Mouse (Mus musculus): ENCODE data around the gene Deaf1. TPM values are rescaled to one million over a fixed set of nuclear protein-coding genes. Genes with fewer than 3 reads are reported as not detected.
"Not testable (repeated sequence)": the region's sequence is repeated elsewhere in the genome, so short reads cannot be mapped to it uniquely, and the experiment has no call there.

Gene Deaf1
- total and polyA plus RNA-seq, 2 experiments from 2014 or later, result 21.2 to 26.4 TPM

GRCm38 (mm10) chr7:141256159-141256558, 71.3 kb downstream of the Deaf1 start:
- H3K4me3 ChIP-seq (ENCODE audit: low read depth, low read length), result no peak overlapping the region
- ATAC-seq (ENCODE audit: insufficient read depth, low read depth), result no peak
- H3K27ac ChIP-seq (ENCODE audit: low read depth), result no peak overlapping the region
- H3K36me3 ChIP-seq (replicated peaks; ENCODE audit: control insufficient read depth, insufficient read depth, low read length), result peaks cover 89% of the 10 kb centered on the region
- H3K9ac ChIP-seq (replicated peaks; ENCODE audit: low read depth, low read length), result no peak overlapping the region
- H3K9me3 ChIP-seq (replicated peaks; ENCODE audit: control insufficient read depth, low read length), result no peaks in the 10 kb centered on the region
- 85% methylated on average over 10 of the region's 10 CpGs for WGBS
- no peaks in the 10 kb centered on the region for H3K4me1 ChIP-seq (ENCODE audit: control insufficient read depth, insufficient read depth)
- no peak for TF ChIP-seq CTCF (IDR thresholded peaks at IDR 0.05; ENCODE audit: low read depth)
- TF ChIP-seq EP300 (IDR thresholded peaks at IDR 0.05; ENCODE audit: low read depth), result no peak
- H3K27me3 ChIP-seq (ENCODE audit: control insufficient read depth, insufficient read depth, low read length), result no peaks in the 10 kb centered on the region
- DNase-seq (ENCODE audit: low spot score), result no peak
- no peak overlapping the region for H3K4me2 ChIP-seq (ENCODE audit: low read depth, low read length)

GRCm38 (mm10) chr7:141250486-141250885, 77.0 kb downstream of the Deaf1 start:
- not testable (repeated sequence) for H3K9me3 ChIP-seq (replicated peaks; ENCODE audit: control insufficient read depth, low read length); DNase-seq (ENCODE audit: low spot score); H3K4me2 ChIP-seq (ENCODE audit: low read depth, low read length); H3K4me3 ChIP-seq (ENCODE audit: low read depth, low read length); H3K27me3 ChIP-seq (ENCODE audit: control insufficient read depth, insufficient read depth, low read length); ATAC-seq (ENCODE audit: insufficient read depth, low read depth); H3K9ac ChIP-seq (replicated peaks; ENCODE audit: low read depth, low read length); H3K27ac ChIP-seq (ENCODE audit: low read depth); H3K4me1 ChIP-seq (ENCODE audit: control insufficient read depth, insufficient read depth)
- WGBS, result 83% methylated on average over 4 of the region's 4 CpGs
- peaks cover 86% of the 10 kb centered on the region for H3K36me3 ChIP-seq (replicated peaks; ENCODE audit: control insufficient read depth, insufficient read depth, low read length)

Other genes starting within 250 kb of the Deaf1 start
- gene Pkp3, start 249.5 kb downstream of the Deaf1 start, total RNA-seq (2014; rRNA removed; ENCODE audit: low replicate concordance), result 3.8 TPM in 1 of 2 replicates, not detected in the other
- 0.19 and 0.20 TPM in 2 replicates for gene Pkp3, start 249.5 kb downstream of the Deaf1 start, polyA plus RNA-seq (2015; fragmentation: Nextera tagmentation; extraction: Ambion mirVana)
- 10.3 and 16.8 TPM in 2 replicates for gene Sigirr, start 227.1 kb downstream of the Deaf1 start, total RNA-seq (2014; rRNA removed; ENCODE audit: low replicate concordance)
- gene Sigirr, start 227.1 kb downstream of the Deaf1 start, polyA plus RNA-seq (2015; fragmentation: Nextera tagmentation; extraction: Ambion mirVana), result 4.2 and 5.1 TPM in 2 replicates
- not detected in 2 replicates for gene Ano9, start 209.9 kb downstream of the Deaf1 start, total RNA-seq (2014; rRNA removed; ENCODE audit: low replicate concordance)
- gene Ano9, start 209.9 kb downstream of the Deaf1 start, polyA plus RNA-seq (2015; fragmentation: Nextera tagmentation; extraction: Ambion mirVana), result 0.04 and 0.07 TPM in 2 replicates
- gene Ptdss2, start 205.3 kb downstream of the Deaf1 start, total RNA-seq (2014; rRNA removed; ENCODE audit: low replicate concordance), result 22.3 and 35.5 TPM in 2 replicates
- gene Ptdss2, start 205.3 kb downstream of the Deaf1 start, polyA plus RNA-seq (2015; fragmentation: Nextera tagmentation; extraction: Ambion mirVana), result 54.8 and 56.9 TPM in 2 replicates
- gene Rnh1, start 154.8 kb downstream of the Deaf1 start, total RNA-seq (2014; rRNA removed; ENCODE audit: low replicate concordance), result 157 and 172 TPM in 2 replicates
- 88.3 and 90.2 TPM in 2 replicates for gene Rnh1, start 154.8 kb downstream of the Deaf1 start, polyA plus RNA-seq (2015; fragmentation: Nextera tagmentation; extraction: Ambion mirVana)
- 72.2 and 74.9 TPM in 2 replicates for gene Hras, start 133.7 kb downstream of the Deaf1 start, total RNA-seq (2014; rRNA removed; ENCODE audit: low replicate concordance)
- 73.5 and 78.9 TPM in 2 replicates for gene Hras, start 133.7 kb downstream of the Deaf1 start, polyA plus RNA-seq (2015; fragmentation: Nextera tagmentation; extraction: Ambion mirVana)
- gene Lrrc56, start 133.5 kb downstream of the Deaf1 start, total RNA-seq (2014; rRNA removed; ENCODE audit: low replicate concordance), result 1.1 and 5.6 TPM in 2 replicates
- 2.9 TPM in 2 replicates for gene Lrrc56, start 133.5 kb downstream of the Deaf1 start, polyA plus RNA-seq (2015; fragmentation: Nextera tagmentation; extraction: Ambion mirVana)
- gene Lmntd2, start 113.6 kb downstream of the Deaf1 start, total RNA-seq (2014; rRNA removed; ENCODE audit: low replicate concordance), result 0.12 TPM in 1 of 2 replicates, not detected in the other
- 0.07 and 0.15 TPM in 2 replicates for gene Lmntd2, start 113.6 kb downstream of the Deaf1 start, polyA plus RNA-seq (2015; fragmentation: Nextera tagmentation; extraction: Ambion mirVana)
- 6.7 and 43.2 TPM in 2 replicates for gene Rassf7, start 111.8 kb downstream of the Deaf1 start, total RNA-seq (2014; rRNA removed; ENCODE audit: low replicate concordance)
- 5.8 and 7.1 TPM in 2 replicates for gene Rassf7, start 111.8 kb downstream of the Deaf1 start, polyA plus RNA-seq (2015; fragmentation: Nextera tagmentation; extraction: Ambion mirVana)
- 28.9 and 31.9 TPM in 2 replicates for gene Phrf1, start 98.9 kb downstream of the Deaf1 start, total RNA-seq (2014; rRNA removed; ENCODE audit: low replicate concordance)
- 17.4 and 20.4 TPM in 2 replicates for gene Phrf1, start 98.9 kb downstream of the Deaf1 start, polyA plus RNA-seq (2015; fragmentation: Nextera tagmentation; extraction: Ambion mirVana)
- gene Irf7, start 61.2 kb downstream of the Deaf1 start, total RNA-seq (2014; rRNA removed; ENCODE audit: low replicate concordance), result 10.0 and 18.8 TPM in 2 replicates
- 6.2 and 7.5 TPM in 2 replicates for gene Irf7, start 61.2 kb downstream of the Deaf1 start, polyA plus RNA-seq (2015; fragmentation: Nextera tagmentation; extraction: Ambion mirVana)
- not detected in 2 replicates for gene Cdhr5, start 50.9 kb downstream of the Deaf1 start, total RNA-seq (2014; rRNA removed; ENCODE audit: low replicate concordance)
- not detected in 2 replicates for gene Cdhr5, start 50.9 kb downstream of the Deaf1 start, polyA plus RNA-seq (2015; fragmentation: Nextera tagmentation; extraction: Ambion mirVana)
- not detected in 2 replicates for gene Sct, start 48.6 kb downstream of the Deaf1 start, total RNA-seq (2014; rRNA removed; ENCODE audit: low replicate concordance)
- 1.0 and 1.6 TPM in 2 replicates for gene Sct, start 48.6 kb downstream of the Deaf1 start, polyA plus RNA-seq (2015; fragmentation: Nextera tagmentation; extraction: Ambion mirVana)
- gene Drd4, start 35.7 kb downstream of the Deaf1 start, total RNA-seq (2014; rRNA removed; ENCODE audit: low replicate concordance), result not detected in 2 replicates
- 0.07 TPM in 1 of 2 replicates, not detected in the other for gene Drd4, start 35.7 kb downstream of the Deaf1 start, polyA plus RNA-seq (2015; fragmentation: Nextera tagmentation; extraction: Ambion mirVana)
- gene Tmem80, start within 50 bp of the Deaf1 start, total RNA-seq (2014; rRNA removed; ENCODE audit: low replicate concordance), result 23.6 and 33.0 TPM in 2 replicates
- gene Tmem80, start within 50 bp of the Deaf1 start, polyA plus RNA-seq (2015; fragmentation: Nextera tagmentation; extraction: Ambion mirVana), result 29.8 and 29.9 TPM in 2 replicates
- 2.7 and 8.9 TPM in 2 replicates for gene Eps8l2, start 11.2 kb upstream of the Deaf1 start, total RNA-seq (2014; rRNA removed; ENCODE audit: low replicate concordance)
- gene Eps8l2, start 11.2 kb upstream of the Deaf1 start, polyA plus RNA-seq (2015; fragmentation: Nextera tagmentation; extraction: Ambion mirVana), result 0.67 and 0.69 TPM in 2 replicates
- gene Taldo1, start 64.5 kb upstream of the Deaf1 start, total RNA-seq (2014; rRNA removed; ENCODE audit: low replicate concordance), result 151 and 173 TPM in 2 replicates
- gene Taldo1, start 64.5 kb upstream of the Deaf1 start, polyA plus RNA-seq (2015; fragmentation: Nextera tagmentation; extraction: Ambion mirVana), result 225 and 238 TPM in 2 replicates
- gene Gatd1, start 86.4 kb upstream of the Deaf1 start, total RNA-seq (2014; rRNA removed; ENCODE audit: low replicate concordance), result 29.4 and 32.7 TPM in 2 replicates
- 19.9 and 24.2 TPM in 2 replicates for gene Gatd1, start 86.4 kb upstream of the Deaf1 start, polyA plus RNA-seq (2015; fragmentation: Nextera tagmentation; extraction: Ambion mirVana)
- 0.27 and 3.2 TPM in 2 replicates for gene Cend1, start 101.8 kb upstream of the Deaf1 start, total RNA-seq (2014; rRNA removed; ENCODE audit: low replicate concordance)
- gene Cend1, start 101.8 kb upstream of the Deaf1 start, polyA plus RNA-seq (2015; fragmentation: Nextera tagmentation; extraction: Ambion mirVana), result 1.7 and 1.8 TPM in 2 replicates
- 9.7 and 17.7 TPM in 2 replicates for gene Slc25a22, start 110.2 kb upstream of the Deaf1 start, total RNA-seq (2014; rRNA removed; ENCODE audit: low replicate concordance)
- 11.8 and 13.1 TPM in 2 replicates for gene Slc25a22, start 110.2 kb upstream of the Deaf1 start, polyA plus RNA-seq (2015; fragmentation: Nextera tagmentation; extraction: Ambion mirVana)
- 0.15 and 2.0 TPM in 2 replicates for gene Pidd1, start 116.3 kb upstream of the Deaf1 start, total RNA-seq (2014; rRNA removed; ENCODE audit: low replicate concordance)
- 1.7 and 2.3 TPM in 2 replicates for gene Pidd1, start 116.3 kb upstream of the Deaf1 start, polyA plus RNA-seq (2015; fragmentation: Nextera tagmentation; extraction: Ambion mirVana)
- gene Rplp2, start 119.7 kb upstream of the Deaf1 start, total RNA-seq (2014; rRNA removed; ENCODE audit: low replicate concordance), result 302 and 309 TPM in 2 replicates
- gene Rplp2, start 119.7 kb upstream of the Deaf1 start, polyA plus RNA-seq (2015; fragmentation: Nextera tagmentation; extraction: Ambion mirVana), result 880 and 926 TPM in 2 replicates
- gene Pnpla2, start 127.5 kb upstream of the Deaf1 start, total RNA-seq (2014; rRNA removed; ENCODE audit: low replicate concordance), result 47.9 and 63.8 TPM in 2 replicates
- 157 and 159 TPM in 2 replicates for gene Pnpla2, start 127.5 kb upstream of the Deaf1 start, polyA plus RNA-seq (2015; fragmentation: Nextera tagmentation; extraction: Ambion mirVana)
- 6.2 and 134 TPM in 2 replicates for gene Cracr2b, start 133.4 kb upstream of the Deaf1 start, total RNA-seq (2014; rRNA removed; ENCODE audit: low replicate concordance)
- gene Cracr2b, start 133.4 kb upstream of the Deaf1 start, polyA plus RNA-seq (2015; fragmentation: Nextera tagmentation; extraction: Ambion mirVana), result 23.9 and 24.2 TPM in 2 replicates
- 288 and 323 TPM in 2 replicates for gene Cd151, start 139.7 kb upstream of the Deaf1 start, total RNA-seq (2014; rRNA removed; ENCODE audit: low replicate concordance)
- gene Cd151, start 139.7 kb upstream of the Deaf1 start, polyA plus RNA-seq (2015; fragmentation: Nextera tagmentation; extraction: Ambion mirVana), result 37.8 and 39.7 TPM in 2 replicates
- gene Polr2l, start 147.4 kb upstream of the Deaf1 start, total RNA-seq (2014; rRNA removed; ENCODE audit: low replicate concordance), result 17.4 and 32.3 TPM in 2 replicates
- gene Polr2l, start 147.4 kb upstream of the Deaf1 start, polyA plus RNA-seq (2015; fragmentation: Nextera tagmentation; extraction: Ambion mirVana), result 77.6 and 81.3 TPM in 2 replicates
- 84.2 and 87.8 TPM in 2 replicates for gene Tspan4, start 147.6 kb upstream of the Deaf1 start, total RNA-seq (2014; rRNA removed; ENCODE audit: low replicate concordance)
- 72.2 and 72.3 TPM in 2 replicates for gene Tspan4, start 147.6 kb upstream of the Deaf1 start, polyA plus RNA-seq (2015; fragmentation: Nextera tagmentation; extraction: Ambion mirVana)
- gene Chid1, start 212.2 kb upstream of the Deaf1 start, total RNA-seq (2014; rRNA removed; ENCODE audit: low replicate concordance), result 12.5 and 23.5 TPM in 2 replicates
- 17.7 and 20.3 TPM in 2 replicates for gene Chid1, start 212.2 kb upstream of the Deaf1 start, polyA plus RNA-seq (2015; fragmentation: Nextera tagmentation; extraction: Ambion mirVana)
- 60.4 and 63.3 TPM in 2 replicates for gene Ap2a2, start 234.5 kb upstream of the Deaf1 start, total RNA-seq (2014; rRNA removed; ENCODE audit: low replicate concordance)
- gene Ap2a2, start 234.5 kb upstream of the Deaf1 start, polyA plus RNA-seq (2015; fragmentation: Nextera tagmentation; extraction: Ambion mirVana), result 28.7 and 30.6 TPM in 2 replicates